Mouse (Mus musculus): Measurements from ENCODE around the gene Pnma5.
"Not testable (repeated sequence)": the region's sequence is repeated elsewhere in the genome, so short reads cannot be mapped to it uniquely, and the experiment has no call there.

The Pnma5 gene

DNA sequence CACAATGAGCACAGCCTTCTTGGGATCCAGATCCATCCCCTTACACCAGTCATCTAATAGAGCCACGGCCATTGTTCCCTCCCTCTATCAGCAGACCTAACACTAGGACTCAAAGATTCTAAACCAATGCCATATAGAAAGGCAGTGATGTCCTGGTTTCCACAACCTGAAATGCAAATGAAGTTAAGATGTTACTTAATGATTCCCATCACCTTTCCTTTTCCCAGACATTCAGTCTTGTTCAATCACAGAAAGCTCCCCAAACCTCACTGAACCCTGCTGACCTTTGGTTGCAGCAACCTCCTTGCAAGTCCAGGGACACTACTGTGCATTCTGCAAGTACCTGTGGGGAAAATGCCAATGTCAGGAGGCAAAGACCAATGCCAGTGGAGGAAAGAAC, at the start of gene Pnma5:
Gene Pnma5, minus strand, starts transcription at position 101 of the 400 bp plus-strand sequence.
- DNase-seq (ENCODE audit: low spot score in 2 of 2), result no peak

- DNase-seq (ENCODE audit: low spot score in 2 of 2), result not testable (repeated sequence)
These were observed 45.6 kb upstream of the Pnma5 start, which contains the start of gene Xlr4a for GRCm38 (mm10) chrX:73082267-73083055. Gene Xlr4a, minus strand, starts transcription at chrX:73082478.

- DNase-seq (ENCODE audit: low spot score in 2 of 2), result not testable (repeated sequence)
These were observed 29.9 kb upstream of the Pnma5 start for GRCm38 (mm10) chrX:73066765-73067312.

- DNase-seq (ENCODE audit: low spot score in 2 of 2), result no peak
These were observed 27.5 kb upstream of the Pnma5 start, which contains the start of gene Pnma3 for GRCm38 (mm10) chrX:73064415-73064793. Gene Pnma3, plus strand, starts transcription at chrX:73064787.

- no peak for DNase-seq (ENCODE audit: low spot score in 2 of 2)
These were observed 26.9 kb upstream of the Pnma5 start for GRCm38 (mm10) chrX:73063512-73064414.

DNA sequence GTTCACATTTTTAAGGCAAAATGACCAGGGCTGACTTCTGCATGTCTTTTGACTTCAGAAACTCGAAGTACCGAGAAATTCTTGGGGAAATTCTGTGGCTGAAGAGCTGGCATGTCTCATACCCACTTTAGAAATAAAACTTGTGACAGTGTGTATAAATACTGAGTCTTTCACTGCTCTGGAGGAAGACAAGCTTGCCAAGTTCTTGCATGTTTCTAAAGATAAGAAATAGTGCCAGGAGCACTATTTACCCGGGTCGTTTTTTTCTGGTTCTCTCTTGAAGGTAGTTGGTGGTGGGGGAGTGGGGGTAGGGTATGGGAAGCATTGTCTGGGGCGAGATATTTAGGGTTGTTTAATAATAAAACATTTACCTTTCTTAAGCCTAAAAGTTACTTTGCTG, 25.4 kb upstream of the Pnma5 start:
- no peak for DNase-seq (ENCODE audit: low spot score in 2 of 2)

DNA sequence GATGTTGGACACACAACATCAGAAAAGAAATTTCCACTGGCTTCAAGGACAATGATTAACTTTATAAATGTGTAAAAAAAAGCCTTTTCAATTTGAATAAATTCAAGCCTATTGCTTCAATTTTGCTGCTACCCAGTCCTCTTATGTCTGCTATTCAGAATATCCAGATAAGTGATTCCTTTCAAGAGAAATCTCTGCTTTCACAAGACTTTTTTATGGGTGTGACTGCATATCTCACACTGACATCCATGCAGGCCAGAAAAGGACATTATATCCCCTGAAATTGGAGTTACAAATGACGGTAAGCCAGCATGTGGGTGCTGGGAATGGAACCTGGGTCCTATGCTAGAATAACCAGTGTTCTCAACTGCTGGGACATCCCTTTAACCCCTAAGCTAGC, 24.6 kb upstream of the Pnma5 start:
- no peak for DNase-seq (ENCODE audit: low spot score in 2 of 2)

DNA sequence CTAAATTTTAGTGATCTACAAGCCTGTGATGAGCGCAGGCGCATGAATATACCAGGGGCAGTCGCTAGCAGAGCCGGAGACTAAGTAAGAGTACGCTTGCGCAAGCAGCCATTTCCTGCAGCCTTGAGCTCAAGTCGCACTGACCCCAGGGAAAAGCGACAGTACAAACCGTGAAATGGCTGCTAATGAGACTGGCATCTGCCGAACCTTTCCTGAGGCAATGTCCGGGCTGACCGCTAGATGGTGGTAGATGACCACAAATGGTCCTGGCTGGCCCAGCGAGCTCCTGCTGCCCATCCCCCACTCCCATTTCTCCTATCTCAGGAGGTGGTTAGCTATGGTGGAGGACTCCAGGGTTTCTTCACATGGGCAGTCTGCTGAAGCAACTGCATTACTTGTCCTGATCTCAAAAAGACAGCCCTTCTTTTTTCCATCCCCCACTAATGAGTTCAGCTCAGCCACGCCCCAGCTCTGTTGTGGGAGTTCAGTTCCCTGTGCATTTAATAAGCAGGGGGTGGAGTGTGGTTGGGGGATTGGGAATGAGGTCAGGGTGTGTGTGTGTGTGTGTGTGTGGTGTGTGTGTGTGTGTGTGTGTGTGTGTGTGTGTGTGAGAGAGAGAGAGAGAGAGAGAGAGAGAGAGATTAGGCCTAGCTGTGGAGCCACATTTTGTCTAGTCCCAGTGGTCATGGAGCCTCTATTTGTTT, 17.1 kb upstream of the Pnma5 start:
- DNase-seq (ENCODE audit: low spot score in 2 of 2), result peak; percentile 85 to 94

DNA sequence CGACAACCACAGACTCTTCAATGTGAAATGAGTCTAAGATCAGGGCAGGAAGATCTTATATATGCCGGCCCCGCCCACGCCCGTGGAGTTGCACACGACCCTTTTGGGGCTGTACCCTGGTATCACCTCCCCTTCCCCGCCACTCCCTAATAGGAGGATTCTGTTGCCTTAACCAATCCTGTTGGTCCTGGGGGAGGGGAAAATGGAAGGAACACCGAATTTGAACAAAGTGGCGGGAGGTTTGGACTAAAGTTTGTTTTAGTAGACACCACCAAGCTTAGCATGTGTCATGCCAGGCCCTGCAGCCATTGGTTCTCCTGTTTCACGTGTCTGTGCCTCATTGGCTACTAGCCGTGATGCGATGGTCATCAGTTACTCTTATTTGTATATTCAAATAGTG, 2.8 kb upstream of the Pnma5 start:
- no peak for DNase-seq (ENCODE audit: low spot score in 2 of 2)

DNA sequence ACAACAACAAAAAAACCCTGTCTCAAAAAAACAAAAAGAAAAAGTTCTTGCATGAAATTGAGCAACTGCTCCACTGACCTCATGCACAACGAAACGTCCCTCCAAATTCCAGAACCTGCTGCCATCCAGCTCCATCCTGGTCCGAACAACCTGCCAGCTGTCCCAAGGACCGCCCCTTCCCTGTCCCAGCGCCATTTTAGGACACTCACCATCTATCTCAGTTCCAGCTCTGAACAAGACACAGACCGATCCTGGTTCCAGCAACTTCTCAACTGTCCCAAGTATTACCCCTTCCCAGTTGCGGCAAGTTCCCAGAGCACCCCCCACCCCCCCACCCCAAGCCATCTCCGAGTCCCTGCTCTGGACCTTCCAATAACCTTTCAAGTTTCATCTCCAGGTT, 1.9 kb upstream of the Pnma5 start:
- DNase-seq (ENCODE audit: low spot score in 2 of 2), result no peak

DNA sequence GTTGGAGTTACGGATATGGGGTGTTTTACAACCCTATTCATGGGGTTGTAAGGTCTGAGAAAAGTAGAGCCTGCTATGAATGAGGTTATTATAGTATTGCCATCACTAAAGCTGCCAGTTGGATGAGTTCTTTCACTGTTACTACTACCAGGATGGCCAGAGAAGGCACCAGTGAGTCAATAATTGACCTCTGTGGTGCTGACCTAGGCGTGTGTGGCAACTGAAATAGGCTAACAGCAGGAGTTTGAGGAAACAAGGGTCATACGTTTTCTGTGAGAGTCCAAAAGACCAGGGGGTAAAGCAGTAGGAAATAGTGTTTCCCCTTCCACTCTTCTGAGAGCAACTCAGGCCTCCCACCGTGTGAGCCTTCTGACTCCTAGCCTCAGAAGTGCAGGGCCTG, 24.1 kb downstream of the Pnma5 start:
- no peak for DNase-seq (ENCODE audit: low spot score in 2 of 2)

GRCm38 (mm10) chrX:73007597-73008479, 29.1 kb downstream of the Pnma5 start:
- peak; percentile 87 to 94 for DNase-seq (ENCODE audit: low spot score in 2 of 2)

- DNase-seq (ENCODE audit: low spot score in 2 of 2), result no peak
These were observed 31.2 kb downstream of the Pnma5 start for GRCm38 (mm10) chrX:73005678-73006077.

- DNase-seq (ENCODE audit: low spot score in 2 of 2), result no peak
These were observed 33.8 kb downstream of the Pnma5 start for GRCm38 (mm10) chrX:73003110-73003509.

DNA sequence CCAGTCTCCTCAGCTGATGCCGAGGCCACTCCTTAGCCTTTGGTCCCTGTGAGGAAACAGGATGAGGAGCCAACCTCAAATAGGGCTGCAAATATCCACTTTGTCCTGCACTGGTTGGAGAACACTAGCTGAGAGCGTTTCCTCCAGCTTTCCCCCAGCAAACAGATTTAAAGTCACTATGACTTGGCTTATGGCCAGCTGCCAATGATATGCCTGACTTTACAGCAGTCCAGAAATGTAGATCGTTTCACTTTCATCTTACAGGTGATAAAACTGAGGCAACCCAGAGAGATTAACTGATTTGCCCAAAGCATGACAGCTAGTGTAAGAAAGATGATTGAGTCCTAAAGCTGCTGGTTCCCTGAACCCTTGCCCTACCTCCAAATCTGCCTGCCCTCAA, 41.4 kb downstream of the Pnma5 start:
- no peak for DNase-seq (ENCODE audit: low spot score in 2 of 2)

- no peak for DNase-seq (ENCODE audit: low spot score in 2 of 2)
These were observed 44.5 kb downstream of the Pnma5 start for GRCm38 (mm10) chrX:72992291-72992919.

DNA sequence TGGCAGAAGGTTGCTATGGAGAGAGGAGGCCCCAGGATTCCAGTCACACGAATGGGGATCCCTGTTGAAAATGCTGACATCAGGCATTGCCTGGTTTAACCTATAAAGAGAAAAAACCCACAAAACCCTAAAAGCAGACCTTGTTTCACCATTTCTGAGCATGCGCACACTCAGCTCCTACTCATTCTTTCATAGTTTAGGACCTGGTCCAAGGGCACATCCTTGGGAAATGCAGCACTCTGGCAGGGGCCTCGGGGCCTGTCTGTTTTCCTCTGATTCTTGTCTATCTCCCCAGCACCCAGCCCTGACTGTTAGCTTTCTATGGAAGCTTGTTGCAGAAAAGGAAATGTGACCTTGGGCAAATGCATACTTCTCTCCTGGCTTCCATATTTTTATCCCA, 46.3 kb downstream of the Pnma5 start:
- DNase-seq (ENCODE audit: low spot score in 2 of 2), result no peak

- no peak for DNase-seq (ENCODE audit: low spot score in 2 of 2)
These were observed 48.5 kb downstream of the Pnma5 start for GRCm38 (mm10) chrX:72988431-72988830.

GRCm38 (mm10) chrX:72987520-72987905, 49.4 kb downstream of the Pnma5 start:
- DNase-seq (ENCODE audit: low spot score in 2 of 2), result peak in 1 of 2 experiments; percentile 56

DNA sequence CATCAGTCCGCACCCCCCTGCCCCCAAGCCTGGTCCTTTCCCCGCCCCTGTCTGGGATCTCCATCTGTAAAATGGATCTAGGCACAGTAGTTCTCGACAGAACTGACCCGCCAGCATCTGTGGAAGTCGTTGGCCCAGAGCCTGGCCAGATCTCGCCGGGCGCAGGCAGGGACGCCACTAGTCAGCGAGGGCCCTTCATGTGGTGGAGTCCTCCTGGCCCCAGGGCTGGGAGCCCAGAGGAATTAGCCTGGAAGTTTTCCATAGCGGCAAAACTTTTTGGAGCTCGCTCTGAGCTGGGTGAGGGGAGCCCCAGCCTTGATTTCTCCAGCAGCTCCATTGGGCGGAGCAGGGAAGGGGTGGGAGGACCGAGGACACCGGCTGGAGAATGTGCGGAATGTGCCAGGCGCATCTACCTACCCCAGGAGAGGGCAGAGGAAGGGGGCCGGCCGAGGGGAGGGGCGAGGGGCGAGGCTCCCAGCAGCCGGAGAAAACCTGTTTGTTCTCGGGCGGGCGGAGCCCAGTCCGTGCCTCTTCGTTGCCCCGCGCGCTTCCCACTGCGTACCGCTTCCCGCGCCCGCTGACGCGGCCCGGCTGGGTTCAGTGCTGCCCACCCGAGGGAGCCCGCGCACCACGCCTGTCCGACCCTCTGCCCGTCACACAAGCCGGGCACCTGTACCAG, 49.9 kb downstream of the Pnma5 start, which contains the start of gene Zfp185:
Gene Zfp185, plus strand, starts transcription at position 499 of the 679 bp plus-strand sequence.
- peak in 1 of 2 experiments; percentile 66 for DNase-seq (ENCODE audit: low spot score in 2 of 2)
